Mouse (Mus musculus) left cerebral cortex, adult 2 months (tissue): ENCODE data around the gene Gm49355. TPM values are rescaled to one million over a fixed set of nuclear protein-coding genes. Genes with fewer than 3 reads are reported as not detected.

Source experiments
- DNase-seq, 2 experiments: peaks; one replicate each; pipeline ENCODE4 v3.0.0; 2021 to 2022; ENCODE audit warnings: low spot score in 2 of 2, mixed read lengths in 1 of 2; ENCODE audit errors: extremely low spot score in 1 of 2
- H3K27ac ChIP-seq: fragments of 200-600 bp; 2 replicates; pipeline ENCODE4 v1.8.1; 2022
- H3K4me3 ChIP-seq: fragments of 200-600 bp; 2 replicates; pipeline ENCODE4 v1.8.1; 2022
- CTCF ChIP-seq: fragments of 200-600 bp; IDR thresholded peaks from 2 replicates; pipeline ENCODE4 v1.8.1; 2022; ENCODE audit warnings: antibody characterized with exemption, mild to moderate bottlenecking, moderate library complexity
- intact Hi-C: fragments of 180-260 bp; cut with DNase I; formaldehyde crosslinking; loops from one replicate; pipeline ENCODE4 v1.15.1; 2025
- total RNA-seq, 2 experiments: library from RNA; stranded (reverse); gene quantifications; 2 replicates each; pipeline ENCODE4 v1.2.3; 2021

Gm49355 gene
- total RNA-seq, 2 experiments from 2014 or later: 0.20 TPM; not detected in 1

DNA sequence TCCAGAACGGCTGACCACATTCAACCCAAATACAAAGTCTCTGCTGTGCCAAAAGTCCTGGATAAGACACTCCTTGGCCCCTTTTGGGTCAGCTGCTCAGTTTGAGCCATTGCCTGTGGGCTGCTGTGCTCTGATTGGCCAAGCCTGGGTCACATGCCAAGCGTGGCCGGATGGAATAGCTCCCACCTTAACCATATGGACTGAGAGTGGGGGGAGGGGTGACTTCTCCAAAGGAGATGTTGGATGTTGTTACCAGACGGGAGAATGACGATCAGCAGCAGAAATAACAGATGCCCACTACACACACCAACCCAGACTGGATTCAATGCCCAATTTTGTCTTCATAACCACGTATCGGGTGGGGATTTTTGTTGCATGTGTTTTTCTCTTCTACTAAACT lies 51.1 kb downstream of the Gm49355 start:
- no peak overlapping the region for H3K4me3 ChIP-seq
- no peak for DNase-seq
- no peak for TF ChIP-seq CTCF
- H3K27ac ChIP-seq: no peak overlapping the region
- intact Hi-C loops: no loop called here

DNA sequence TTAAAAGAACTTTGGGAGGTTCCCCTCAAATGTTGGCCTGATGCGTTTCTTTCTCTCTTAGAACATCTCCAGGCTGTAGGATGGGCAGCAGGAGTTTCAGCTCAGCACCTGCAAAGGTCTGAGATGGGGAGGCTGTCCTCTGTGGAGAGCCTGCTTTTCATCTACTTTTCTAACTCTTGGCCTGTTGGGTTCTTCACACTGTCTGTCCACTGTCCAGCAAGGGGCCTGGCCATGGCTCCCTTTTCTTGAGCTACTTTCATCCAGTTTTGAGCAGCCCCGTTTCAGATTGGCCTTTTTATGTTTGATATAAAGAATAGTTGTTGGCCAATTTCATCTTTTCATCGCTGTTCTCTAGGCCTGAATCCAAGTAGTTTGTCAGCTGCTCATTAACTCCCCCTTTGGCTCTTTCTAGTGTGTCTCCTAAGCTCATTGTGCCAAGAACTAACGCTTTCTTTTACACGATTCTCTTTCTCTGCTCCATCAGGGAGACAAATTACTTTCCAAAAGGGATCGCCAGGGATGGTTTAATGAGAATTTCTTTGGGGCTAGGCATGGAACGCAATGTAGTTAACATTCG lies 53.7 kb downstream of the Gm49355 start:
- intact Hi-C loops: no loop called here
- Histone ChIP-seq H3K27ac (no peak overlapping the region), H3K4me3 (no peak overlapping the region)
- no peak for TF ChIP-seq CTCF
- DNase-seq: peak in 1 of 2 experiments; percentile 20

GRCm38 (mm10) chr14:12337998-12338809 lies 54.4 kb downstream of the Gm49355 start:
- peak in 1 of 2 experiments; percentile 35 for DNase-seq
- TF ChIP-seq CTCF: no peak
- Histone ChIP-seq H3K27ac (peak overlapping the region; percentile 45), H3K4me3 (no peak overlapping the region)
- intact Hi-C loops: no loop called here

GRCm38 (mm10) chr14:12338811-12339565 lies 55.2 kb downstream of the Gm49355 start:
- H3K27ac ChIP-seq: peak overlapping the region; percentile 42; the same call in 1 of the 2 replicates
- no peak overlapping the region for H3K4me3 ChIP-seq
- intact Hi-C loops: no loop called here
- DNase-seq: no peak
- TF ChIP-seq CTCF: no peak

DNA sequence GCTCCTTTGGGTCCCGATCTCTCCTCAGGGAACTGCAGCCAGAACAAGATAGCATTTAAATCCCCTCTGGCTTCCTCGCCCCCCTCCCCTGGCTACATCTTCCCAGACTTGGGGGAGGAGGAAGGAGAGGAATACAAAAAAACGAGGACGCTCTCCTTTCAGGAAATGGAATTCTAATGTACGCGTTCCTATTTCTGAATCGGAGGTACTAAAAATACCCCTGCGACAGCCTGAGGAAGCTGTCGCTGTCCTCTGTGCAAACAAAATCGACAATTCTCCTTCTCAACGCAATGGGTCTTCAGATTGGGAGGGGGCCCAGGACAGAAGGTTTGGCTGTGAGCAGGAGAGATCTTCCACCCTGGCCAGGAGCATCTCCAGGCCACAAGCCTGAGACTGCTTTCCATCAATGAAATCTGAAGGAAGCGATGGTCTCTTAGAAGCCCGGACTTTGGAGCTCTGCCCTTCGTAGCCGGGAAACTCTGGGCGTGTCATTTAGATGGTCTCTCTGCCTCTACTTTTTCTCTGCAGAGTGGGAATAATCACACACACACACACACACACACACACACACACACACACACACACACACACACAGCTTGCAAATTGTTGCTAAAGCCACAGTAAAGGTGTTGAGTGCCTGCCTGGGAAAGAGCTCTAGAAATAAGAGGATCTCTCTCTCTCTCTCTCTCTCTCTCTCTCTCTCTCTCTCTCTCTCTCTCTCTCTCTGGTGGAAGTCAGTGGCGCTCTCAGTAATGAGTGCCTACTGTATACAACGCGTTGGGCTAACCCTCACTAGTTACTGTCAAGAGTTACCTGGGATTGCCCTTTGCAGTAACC lies 56.7 kb downstream of the Gm49355 start:
- intact Hi-C loops: loop anchor here (2.0 kb wide), 1 partner anchor 44 kb away; no protein-coding TSS in a partner anchor

GRCm38 (mm10) chr14:12341075-12341788 lies 57.5 kb downstream of the Gm49355 start:
- intact Hi-C loops: loop anchor here (2.0 kb wide), 1 partner anchor 44 kb away; no protein-coding TSS in a partner anchor
- H3K27ac ChIP-seq: peak overlapping the region; percentile 50
- H3K4me3 ChIP-seq: peak overlapping the region; percentile 38
- DNase-seq: peak in 1 of 2 experiments; percentile 36
- TF ChIP-seq CTCF: peak; percentile 12

More for the DNA sequence above, 56.7 kb downstream of the Gm49355 start:
- no peak for TF ChIP-seq CTCF
- H3K27ac ChIP-seq: peak overlapping the region; percentile 67
- no peak for DNase-seq
- peak overlapping the region; percentile 38 for H3K4me3 ChIP-seq

- no peak for DNase-seq
- peak overlapping the region; percentile 38 for H3K4me3 ChIP-seq
- peak overlapping the region; percentile 50 for H3K27ac ChIP-seq
- intact Hi-C loops: loop anchor here (2.0 kb wide), 1 partner anchor 45 kb away; no protein-coding TSS in a partner anchor
- no peak for TF ChIP-seq CTCF
Measured at GRCm38 (mm10) chr14:12341789-12342457, 58.1 kb downstream of the Gm49355 start.

- intact Hi-C loops: no loop called here
- H3K4me3 ChIP-seq: peak overlapping the region; percentile 34
- peak overlapping the region; percentile 50; the same call in 1 of the 2 replicates for H3K27ac ChIP-seq
- DNase-seq: no peak
- TF ChIP-seq CTCF: no peak
Measured at GRCm38 (mm10) chr14:12342458-12343131, 58.8 kb downstream of the Gm49355 start.

GRCm38 (mm10) chr14:12343451-12343941 lies 59.7 kb downstream of the Gm49355 start:
- Histone ChIP-seq H3K27ac (peak overlapping the region; percentile 87), H3K4me3 (peak overlapping the region; percentile 50)
- no peak for DNase-seq
- intact Hi-C loops: no loop called here
- TF ChIP-seq CTCF: no peak
